Mouse (Mus musculus) liver, adult 2 months (tissue): ENCODE results near the gene Dgkg. TPM values are rescaled to one million over a fixed set of nuclear protein-coding genes. Genes with fewer than 3 reads are reported as not detected.
A peak's percentile ranks its signal among the peaks of the same experiment; 100 is the strongest.

ENCODE experiments used
- DNase-seq: peaks from one replicate; pipeline ENCODE4 v3.0.0-alpha.2; 2011; ENCODE audit warnings: low read depth, low spot score; ENCODE audit errors: extremely low read depth
- H3K27ac ChIP-seq: fragments of 200-500 bp; replicated peaks from 2 replicates; pipeline ENCODE4 v1.5.1; 2012; ENCODE audit warnings: low read depth, mild to moderate bottlenecking, control low read depth, inconsistent platforms, low read length; ENCODE audit not compliant: insufficient read depth
- H3K27me3 ChIP-seq: fragments of 200-500 bp; 2 replicates; pipeline ENCODE4 v1.6.1; 2012; ENCODE audit warnings: mild to moderate bottlenecking, moderate library complexity, low read length, inconsistent platforms; ENCODE audit not compliant: control insufficient read depth, insufficient read depth
- H3K36me3 ChIP-seq: fragments of 200-500 bp; 2 replicates; pipeline ENCODE4 v1.6.1; 2012; ENCODE audit warnings: low read length, inconsistent platforms; ENCODE audit not compliant: control insufficient read depth, insufficient read depth
- H3K4me1 ChIP-seq: fragments of 200-500 bp; 2 replicates; pipeline ENCODE4 v1.6.1; 2011; ENCODE audit warnings: low read length; ENCODE audit not compliant: control insufficient read depth, insufficient read depth
- H3K4me3 ChIP-seq: fragments of 200-500 bp; 2 replicates; pipeline ENCODE4 v1.5.1; 2011; ENCODE audit warnings: low read depth, mild to moderate bottlenecking, control low read depth, low read length, moderate library complexity; ENCODE audit not compliant: insufficient read depth
- H3K79me2 ChIP-seq: fragments of 200-500 bp; 2 replicates; pipeline ENCODE4 v1.6.1; 2012; ENCODE audit warnings: inconsistent platforms, mild to moderate bottlenecking, low read length, moderate library complexity; ENCODE audit not compliant: control insufficient read depth, insufficient read depth
- H3K9ac ChIP-seq: fragments of 200-500 bp; 2 replicates; pipeline ENCODE4 v1.6.1; 2012; ENCODE audit warnings: low read depth, mild to moderate bottlenecking, control low read depth, inconsistent platforms, low read length
- CTCF ChIP-seq: fragments of 200-500 bp; IDR thresholded peaks from 2 replicates; pipeline ENCODE4 v1.5.1; 2011; ENCODE audit warnings: low read depth, low read length, control low read depth
- POLR2A ChIP-seq: fragments of 200-500 bp; IDR thresholded peaks from 2 replicates; pipeline ENCODE4 v1.6.1; 2011; ENCODE audit warnings: low read length, control low read depth; ENCODE audit not compliant: insufficient read depth; ENCODE audit errors: extremely low read depth
- WGBS: fragments of 180-500 bp; shearing (Covaris S2); methylation state at CpG from one replicate; pipeline ENCODE4 v1.1.7; 2018; 5-methylcytosine and 5-hydroxymethylcytosine counted together
- polyA plus RNA-seq: library from polyadenylated mRNA; depleted of rRNA; stranded (reverse); fragments of >200 nt; gene quantifications from 2 replicates; pipeline ENCODE4 v1.2.3, GENCODE M21; 2012
- total RNA-seq: library from RNA; depleted of rRNA; stranded (reverse); fragments of >200 nt; gene quantifications from 2 replicates; pipeline ENCODE4 v1.2.3, GENCODE M21; 2014

The Dgkg gene
- total and polyA plus RNA-seq, 2 experiments = under 0.01 to 0.02 TPM

- no peak overlapping the region for H3K27ac ChIP-seq
- H3K27me3 ChIP-seq = no peaks in the 10 kb centered on the region
- WGBS = 64% methylated on average over 2 of the region's 2 CpGs
- H3K4me3 ChIP-seq = no peak overlapping the region
- H3K36me3 ChIP-seq = no peaks in the 10 kb centered on the region
- no peak for DNase-seq
- H3K79me2 ChIP-seq = no peaks in the 10 kb centered on the region
- H3K4me1 ChIP-seq = no peaks in the 10 kb centered on the region
- H3K9ac ChIP-seq = no peak overlapping the region
- no peak for TF ChIP-seq POLR2A
- TF ChIP-seq CTCF = peak; percentile 50; the same call in 1 of the 2 replicates
These were observed 102.0 kb downstream of the Dgkg start for GRCm38 (mm10) chr16:22554996-22555395.

- H3K9ac ChIP-seq = no peak overlapping the region
- H3K27me3 ChIP-seq = no peaks in the 10 kb centered on the region
- 74% methylated on average over 9 of the region's 9 CpGs for WGBS
- no peak for DNase-seq
- H3K27ac ChIP-seq = no peak overlapping the region
- H3K4me1 ChIP-seq = peaks cover 2% of the 10 kb centered on the region; the same call in 1 of the 2 replicates
- no peak for TF ChIP-seq CTCF
- TF ChIP-seq POLR2A = no peak
- no peaks in the 10 kb centered on the region for H3K79me2 ChIP-seq
- H3K36me3 ChIP-seq = no peaks in the 10 kb centered on the region
- H3K4me3 ChIP-seq = no peak overlapping the region
These were observed 104.7 kb downstream of the Dgkg start for GRCm38 (mm10) chr16:22552351-22552750.

- H3K27ac ChIP-seq = no peak overlapping the region
- peaks cover 2% of the 10 kb centered on the region; the same call in 1 of the 2 replicates for H3K4me1 ChIP-seq
- H3K27me3 ChIP-seq = no peaks in the 10 kb centered on the region
- peak; percentile 20 for DNase-seq
- no peak overlapping the region for H3K4me3 ChIP-seq
- 38% methylated on average over 11 of the region's 11 CpGs for WGBS
- no peaks in the 10 kb centered on the region for H3K36me3 ChIP-seq
- TF ChIP-seq POLR2A (no peak), CTCF (no peak)
- no peak overlapping the region for H3K9ac ChIP-seq
- no peaks in the 10 kb centered on the region for H3K79me2 ChIP-seq
These were observed 105.6 kb downstream of the Dgkg start for GRCm38 (mm10) chr16:22551231-22552000.

- no peaks in the 10 kb centered on the region for H3K27me3 ChIP-seq
- no peaks in the 10 kb centered on the region for H3K36me3 ChIP-seq
- no peak for DNase-seq
- WGBS = 86% methylated on average over 5 of the region's 5 CpGs
- H3K4me1 ChIP-seq = peaks cover 2% of the 10 kb centered on the region; the same call in 1 of the 2 replicates
- TF ChIP-seq CTCF (no peak), POLR2A (no peak)
- no peak overlapping the region for H3K27ac ChIP-seq
- H3K79me2 ChIP-seq = no peaks in the 10 kb centered on the region
- no peak overlapping the region for H3K9ac ChIP-seq
- H3K4me3 ChIP-seq = no peak overlapping the region
These were observed 107.7 kb downstream of the Dgkg start for GRCm38 (mm10) chr16:22549346-22549745.

- Histone ChIP-seq H3K4me3 (peak overlapping the region; percentile 56), H3K79me2 (no peaks in the 10 kb centered on the region), H3K9ac (peak overlapping the region; percentile 60; the same call in 1 of the 2 replicates), H3K36me3 (no peaks in the 10 kb centered on the region), H3K27me3 (no peaks in the 10 kb centered on the region), H3K27ac (no peak overlapping the region), H3K4me1 (peaks cover 2% of the 10 kb centered on the region; the same call in 1 of the 2 replicates)
- DNase-seq = peak; percentile 26
- TF ChIP-seq POLR2A = no peak
- TF ChIP-seq CTCF = peak; percentile 98
- WGBS = 9% methylated on average over 26 of the region's 26 CpGs
These were observed 108.6 kb downstream of the Dgkg start for GRCm38 (mm10) chr16:22548167-22549080.
